Mouse (Mus musculus): ENCODE measurements around the gene Rbp7.

The Rbp7 gene

DNA sequence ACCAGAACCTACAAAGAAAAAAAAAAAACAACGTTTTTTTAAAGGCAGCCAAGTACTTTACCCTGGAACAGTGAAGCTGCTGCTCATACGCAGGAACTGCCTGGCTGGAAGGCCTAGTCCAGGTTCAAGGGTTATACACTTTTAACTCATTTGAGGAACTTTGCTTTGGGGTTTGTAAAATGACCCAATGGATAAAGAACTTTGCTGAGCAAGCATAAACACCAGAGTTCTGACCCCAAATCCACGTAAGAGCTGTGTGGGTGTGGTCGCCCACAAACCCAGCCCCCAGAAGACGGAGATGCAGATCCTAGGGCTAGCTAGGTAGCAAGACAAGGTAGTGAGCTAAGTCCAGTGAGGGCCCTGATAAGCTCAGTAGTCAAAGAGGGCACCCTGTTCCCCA lies 47.3 kb downstream of the Rbp7 start:
- DNase-seq (ENCODE audit: low spot score in 2 of 2), result no peak

GRCm38 (mm10) chr4:149405713-149406443 lies 48.9 kb downstream of the Rbp7 start:
- no peak for DNase-seq (ENCODE audit: low spot score in 2 of 2)

GRCm38 (mm10) chr4:149404640-149405465 lies 49.9 kb downstream of the Rbp7 start:
- DNase-seq (ENCODE audit: low spot score in 2 of 2), result peak in 1 of 2 experiments; percentile 56

- DNase-seq (ENCODE audit: low spot score in 2 of 2), result no peak
Observed at GRCm38 (mm10) chr4:149403037-149403436, 51.7 kb downstream of the Rbp7 start.

DNA sequence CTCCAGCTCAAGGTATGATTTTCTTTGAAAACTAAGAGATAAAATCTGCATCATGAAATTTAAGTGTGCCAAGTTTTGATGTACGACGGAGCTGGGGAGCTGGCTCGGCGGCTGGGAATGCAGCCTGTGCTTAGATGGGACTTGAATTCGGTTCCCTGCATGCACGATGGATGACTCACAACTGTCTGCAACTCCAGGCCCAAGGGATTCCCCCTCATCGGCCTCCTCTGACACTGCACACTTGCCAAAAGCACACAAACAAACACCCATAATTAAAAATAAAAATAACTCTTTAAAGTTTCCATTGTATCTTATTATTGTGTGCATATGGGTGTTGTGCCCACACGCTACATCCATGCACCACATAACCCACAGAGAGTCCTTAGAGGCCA lies 53.2 kb downstream of the Rbp7 start:
- DNase-seq (ENCODE audit: low spot score in 2 of 2), result peak; percentile 45 to 47

- no peak for DNase-seq (ENCODE audit: low spot score in 2 of 2)
Observed at GRCm38 (mm10) chr4:149400878-149401590, 53.7 kb downstream of the Rbp7 start.
